Mouse (Mus musculus) ES-E14 (cell line): ENCODE measurements around the gene Acot7. TPM values are rescaled to one million over a fixed set of nuclear protein-coding genes. Genes with fewer than 3 reads are reported as not detected.
A peak's percentile ranks its signal among the peaks of the same experiment; 100 is the strongest.

Experiments
- DNase-seq: peaks from one replicate; pipeline ENCODE4 v3.0.0-alpha.2; 2013; ENCODE audit warnings: low read depth, low spot score
- H3K27ac ChIP-seq: 2 replicates; pipeline ENCODE4 v1.5.1; 2012; ENCODE audit warnings: low read depth, mild to moderate bottlenecking, low read length, moderate library complexity, mixed read lengths; ENCODE audit not compliant: poor library complexity, insufficient read depth, severe bottlenecking
- H3K36me3 ChIP-seq: 2 replicates; pipeline ENCODE4 v1.6.1; 2012; ENCODE audit warnings: mild to moderate bottlenecking, low read length, moderate library complexity, mixed read lengths; ENCODE audit not compliant: control insufficient read depth, poor library complexity, insufficient read depth, severe bottlenecking
- H3K4me1 ChIP-seq, 2 experiments: fragments of 150-350 bp in 1 of 2; sonication (generic) in 1 of 2; 2 replicates each; pipeline ENCODE4 v1.6.1; 2012; ENCODE audit warnings: low read length in 2 of 2, mild to moderate bottlenecking in 1 of 2, mixed read lengths in 1 of 2; ENCODE audit not compliant: control insufficient read depth in 2 of 2, insufficient read depth in 2 of 2, poor library complexity in 1 of 2
- H3K4me3 ChIP-seq, 2 experiments: fragments of 150-350 bp in 1 of 2; sonication (generic) in 1 of 2; 2 replicates each; pipeline ENCODE4 v1.5.1; 2012; ENCODE audit warnings: low read length in 2 of 2, low read depth in 1 of 2, mild to moderate bottlenecking in 1 of 2, mixed read lengths in 1 of 2; ENCODE audit not compliant: insufficient read depth in 1 of 2, poor library complexity in 1 of 2, severe bottlenecking in 1 of 2
- H3K9ac ChIP-seq: 2 replicates; pipeline ENCODE4 v1.6.1; 2012; ENCODE audit warnings: low read depth, mild to moderate bottlenecking, low read length, mixed read lengths; ENCODE audit not compliant: poor library complexity, insufficient read depth, severe bottlenecking
- H3K9me3 ChIP-seq: fragments of 150-350 bp; sonication (generic); 2 replicates; pipeline ENCODE4 v1.6.1; 2012; ENCODE audit warnings: low read depth, mild to moderate bottlenecking, low read length; ENCODE audit not compliant: control insufficient read depth, insufficient read depth
- CHD2 ChIP-seq: IDR thresholded peaks from 2 replicates; pipeline ENCODE4 v1.6.1; 2014; ENCODE audit warnings: mild to moderate bottlenecking, low read depth, low read length, inconsistent platforms
- HCFC1 ChIP-seq: IDR thresholded peaks from 2 replicates; pipeline ENCODE4 v1.6.1; 2012; ENCODE audit warnings: low read length, inconsistent platforms, borderline replicate concordance; ENCODE audit not compliant: insufficient read depth
- MAFK ChIP-seq: IDR thresholded peaks from 2 replicates; pipeline ENCODE4 v1.6.1; 2014; ENCODE audit warnings: mild to moderate bottlenecking, low read depth, low read length, inconsistent platforms; ENCODE audit not compliant: insufficient read depth
- ZC3H11A ChIP-seq: IDR thresholded peaks from 2 replicates; pipeline ENCODE4 v1.6.1; 2012; ENCODE audit warnings: low read depth, mild to moderate bottlenecking, inconsistent platforms, low read length, borderline replicate concordance
- ZNF384 ChIP-seq: IDR thresholded peaks from 2 replicates; pipeline ENCODE4 v1.6.1; 2012; ENCODE audit warnings: low read depth, low read length, inconsistent platforms
- in situ Hi-C, 2 experiments: fragments of 600-800 bp; cut with MboI; formaldehyde crosslinking; loops; one replicate each; pipeline ENCODE4 v1.15.1; 2025; ENCODE audit warnings: low sequenced_read_pairs in 2 of 2, inconsistent platforms in 1 of 2; ENCODE audit not compliant: unreplicated experiment in 2 of 2
- total RNA-seq: library from RNA; depleted of rRNA; stranded (reverse); fragments of 300-350 nt; gene quantifications from 2 replicates; pipeline ENCODE4 v1.2.3, GENCODE M21; 2012

The Acot7 gene
- total RNA-seq, 1 experiment = 51.9 TPM

DNA sequence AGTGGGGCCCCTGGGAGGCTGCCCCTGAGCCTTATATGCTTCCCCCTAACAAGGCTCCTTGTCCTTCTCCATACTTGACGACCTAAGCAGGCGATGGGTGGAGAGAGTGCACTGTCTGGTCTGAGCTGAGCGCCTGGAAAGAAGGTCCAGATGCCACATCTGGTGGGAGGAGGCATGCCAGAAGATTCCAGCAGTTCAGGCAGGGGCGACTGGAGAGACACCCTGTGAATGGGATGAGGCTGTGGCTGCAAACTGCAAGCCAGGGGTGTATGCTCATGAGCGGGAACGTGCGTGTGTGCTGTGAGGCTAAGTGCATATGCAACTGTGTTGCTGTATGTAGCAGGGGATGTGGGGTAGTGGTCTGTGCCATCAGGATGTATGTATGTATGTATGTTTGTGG, 94.1 kb downstream of the Acot7 start:
- Histone ChIP-seq H3K4me3 (no peak overlapping the region), H3K4me1 (peaks cover 0 to 14% of the 10 kb centered on the region in 2 experiments; a peak in 1 of 4 replicates), H3K27ac (no peak overlapping the region), H3K36me3 (peaks cover 6% of the 10 kb centered on the region; the same call in 1 of the 2 replicates), H3K9me3 (no peaks in the 10 kb centered on the region), H3K9ac (no peak overlapping the region)
- in situ Hi-C loops = no loop called here
- DNase-seq = no peak
- TF ChIP-seq CHD2 = no peak
- TF ChIP-seq ZC3H11A = no peak
- no peak for TF ChIP-seq HCFC1
- no peak for TF ChIP-seq MAFK
- no peak for TF ChIP-seq ZNF384

DNA sequence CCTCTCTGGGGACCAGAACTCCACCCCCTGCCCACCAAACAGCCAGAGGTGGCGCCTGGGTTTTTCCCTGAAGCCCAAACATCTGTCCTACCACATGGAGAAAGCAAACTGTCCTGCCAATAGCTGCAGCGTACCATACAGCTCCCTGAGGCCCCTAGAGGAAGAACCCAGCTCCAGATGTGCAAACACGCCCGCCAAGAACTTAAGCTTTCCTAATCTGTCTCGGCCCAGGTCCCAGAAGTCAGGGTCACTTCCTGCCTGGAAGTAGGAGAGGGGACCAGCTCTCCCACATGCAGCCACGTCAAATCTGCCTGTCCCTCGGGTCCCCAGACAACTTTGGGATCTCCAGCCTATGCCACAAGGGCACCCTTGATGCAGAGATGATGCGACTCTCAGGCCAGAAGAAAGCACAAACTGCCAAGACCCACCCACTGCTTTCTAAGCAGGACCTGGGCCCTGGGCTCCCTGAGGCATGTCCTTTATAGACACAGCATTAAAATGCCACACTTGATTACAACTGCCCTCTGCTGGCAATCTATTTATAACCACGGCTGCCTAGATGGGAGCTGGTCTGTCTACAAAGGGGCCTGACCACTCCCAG, 94.6 kb downstream of the Acot7 start:
- no peak for TF ChIP-seq ZNF384
- no peak for TF ChIP-seq ZC3H11A
- TF ChIP-seq HCFC1 = no peak
- TF ChIP-seq MAFK = no peak
- TF ChIP-seq CHD2 = no peak
- in situ Hi-C loops = no loop called here
- Histone ChIP-seq H3K27ac (no peak overlapping the region), H3K9ac (no peak overlapping the region), H3K36me3 (peaks cover 6% of the 10 kb centered on the region; the same call in 1 of the 2 replicates), H3K4me3 (no peak overlapping the region), H3K9me3 (no peaks in the 10 kb centered on the region), H3K4me1 (peaks cover 0 to 14% of the 10 kb centered on the region in 2 experiments; a peak in 1 of 4 replicates)
- no peak for DNase-seq

DNA sequence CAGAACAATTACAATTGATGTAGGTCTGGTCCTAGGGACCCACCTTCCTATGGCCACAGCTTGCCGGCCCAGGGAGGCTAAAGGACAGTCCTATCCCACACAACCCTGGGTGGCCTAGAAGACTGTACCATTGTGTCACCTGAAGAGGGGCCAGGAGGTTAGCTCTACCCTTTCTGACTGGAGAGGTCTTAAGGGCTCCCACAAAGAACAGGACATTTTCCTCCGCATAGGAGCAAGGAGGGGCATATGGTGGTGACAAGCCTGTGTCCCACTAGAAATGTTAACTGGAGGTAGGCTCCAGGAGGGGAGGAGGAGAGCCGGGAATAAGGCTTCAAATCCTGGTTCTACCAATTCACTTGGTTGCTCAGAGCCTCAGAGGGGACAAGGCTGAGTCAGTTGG, 95.3 kb downstream of the Acot7 start:
- H3K9ac ChIP-seq = no peak overlapping the region
- TF ChIP-seq ZNF384 (no peak), MAFK (no peak), ZC3H11A (no peak), HCFC1 (no peak), CHD2 (no peak)
- no peaks in the 10 kb centered on the region for H3K9me3 ChIP-seq
- H3K36me3 ChIP-seq = peaks cover 2% of the 10 kb centered on the region; the same call in 1 of the 2 replicates
- no peak for DNase-seq
- H3K4me1 ChIP-seq = peaks cover 0 to 14% of the 10 kb centered on the region in 2 experiments; a peak in 1 of 4 replicates
- peak overlapping the region; percentile 68 to 81; a peak in 1 of 4 replicates for H3K4me3 ChIP-seq
- in situ Hi-C loops = no loop called here
- no peak overlapping the region for H3K27ac ChIP-seq

DNA sequence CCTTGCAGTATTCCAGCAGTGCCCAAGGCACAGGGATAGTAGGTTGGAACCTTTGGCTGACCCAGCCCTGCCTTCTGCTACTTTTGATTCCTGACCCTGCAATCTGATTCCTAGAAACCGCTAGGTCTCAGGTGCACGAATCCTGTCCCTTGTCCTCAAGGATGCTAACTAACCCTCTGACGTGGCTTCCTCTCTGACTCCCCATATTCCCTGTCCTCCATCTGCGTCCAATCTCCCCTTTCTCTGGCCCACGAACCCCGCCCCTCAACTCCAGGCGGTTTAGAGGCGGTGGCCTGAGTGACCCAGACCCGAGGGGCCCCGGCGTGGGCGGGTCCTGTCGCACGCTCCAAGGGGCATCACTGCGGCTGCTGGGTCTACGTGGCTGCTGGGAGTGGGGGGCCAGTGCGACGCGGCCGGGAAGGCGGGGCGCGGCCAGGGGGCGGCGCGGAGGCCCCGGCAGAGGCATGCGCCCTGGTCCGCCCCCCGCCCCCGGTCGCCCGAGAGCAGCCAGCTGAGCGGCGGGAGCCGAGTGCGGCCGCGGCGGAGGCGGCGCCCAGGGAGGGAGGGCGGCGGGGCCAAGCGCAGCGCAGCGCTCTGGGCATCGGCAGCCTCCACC, 95.8 kb downstream of the Acot7 start, which contains the start of gene Gpr153:
Gene Gpr153, plus strand, starts transcription at position 612 of the 616 bp plus-strand sequence.
- no peak for TF ChIP-seq HCFC1
- TF ChIP-seq ZNF384 = no peak
- TF ChIP-seq MAFK = no peak
- no peak for TF ChIP-seq CHD2
- TF ChIP-seq ZC3H11A = no peak
- peak within 1 kb of the TSS; percentile 68 to 81 for H3K4me3 ChIP-seq
- H3K27ac ChIP-seq = no peak within 1 kb of the TSS
- DNase-seq = no peak
- no peaks in the 10 kb centered on the region for H3K36me3 ChIP-seq
- H3K9me3 ChIP-seq = no peaks in the 10 kb centered on the region
- peak within 1 kb of the TSS; percentile 69 for H3K9ac ChIP-seq
- H3K4me1 ChIP-seq = peaks cover 0 to 14% of the 10 kb centered on the region in 2 experiments; a peak in 1 of 4 replicates
- in situ Hi-C loops = no loop called here
